Mouse (Mus musculus) heart, postnatal 0 days (tissue): Measurements from ENCODE around the gene Trappc2l. TPM values are rescaled to one million over a fixed set of nuclear protein-coding genes. Genes with fewer than 3 reads are reported as not detected.
"Not testable (repeated sequence)": the region's sequence is repeated elsewhere in the genome, so short reads cannot be mapped to it uniquely, and the experiment has no call there.

Experiments
- ATAC-seq: fragments of 200-750 bp; cut with Nextera tagmentation; 2 replicates; pipeline ENCODE4 v1.8.0; 2017; ENCODE audit warnings: low read depth, moderate number of reproducible peaks, moderate library complexity; ENCODE audit not compliant: insufficient read depth
- DNase-seq: peaks from one replicate; pipeline ENCODE4 v3.0.0-alpha.2; 2016; ENCODE audit warnings: low spot score
- H3K27ac ChIP-seq: fragments of 300-500 bp; sonication (generic); 2 replicates; pipeline ENCODE4 v1.5.1; 2014; ENCODE audit warnings: low read depth, mild to moderate bottlenecking
- H3K27me3 ChIP-seq: fragments of 300-500 bp; sonication (generic); 2 replicates; pipeline ENCODE4 v1.6.1; 2014; ENCODE audit warnings: low read length, mixed read lengths; ENCODE audit not compliant: control insufficient read depth, insufficient read depth
- H3K36me3 ChIP-seq: fragments of 300-500 bp; sonication (generic); replicated peaks from 2 replicates; pipeline ENCODE4 v1.6.1; 2014; ENCODE audit warnings: low read length, mixed read lengths; ENCODE audit not compliant: control insufficient read depth, insufficient read depth
- H3K4me1 ChIP-seq: fragments of 300-500 bp; sonication (generic); 2 replicates; pipeline ENCODE4 v1.6.1; 2014; ENCODE audit warnings: antibody characterized with exemption; ENCODE audit not compliant: control insufficient read depth, insufficient read depth
- H3K4me2 ChIP-seq: fragments of 300-500 bp; sonication (generic); 2 replicates; pipeline ENCODE4 v1.6.1; 2014; ENCODE audit warnings: low read depth, mild to moderate bottlenecking, low read length, moderate library complexity
- H3K4me3 ChIP-seq: fragments of 300-500 bp; sonication (generic); 2 replicates; pipeline ENCODE4 v1.5.1; 2014; ENCODE audit warnings: low read depth, low read length
- H3K9ac ChIP-seq: fragments of 300-500 bp; sonication (generic); replicated peaks from 2 replicates; pipeline ENCODE4 v1.6.1; 2014; ENCODE audit warnings: low read depth, low read length, mixed read lengths
- H3K9me3 ChIP-seq: fragments of 300-500 bp; sonication (generic); replicated peaks from 2 replicates; pipeline ENCODE4 v1.6.1; 2016; ENCODE audit warnings: low read length; ENCODE audit not compliant: control insufficient read depth
- CTCF ChIP-seq: IDR thresholded peaks from 2 replicates; pipeline ENCODE4 v1.5.1; 2016; ENCODE audit warnings: antibody characterized with exemption, control low read depth, low read depth
- EP300 ChIP-seq: IDR thresholded peaks from 2 replicates; pipeline ENCODE4 v1.6.1; 2016; ENCODE audit warnings: antibody characterized with exemption, low read depth
- WGBS: fragments of 180-500 bp; shearing (Covaris S2); extraction: QIAGEN DNeasy Blood & Tissue Kit; methylation state at CpG from one replicate; pipeline ENCODE4 v1.1.7; 2014; 5-methylcytosine and 5-hydroxymethylcytosine counted together
- polyA plus RNA-seq: library from polyadenylated mRNA; unstranded; fragments of >200 nt; fragmentation: Nextera tagmentation; extraction: Ambion mirVana; gene quantifications from 2 replicates; pipeline ENCODE4 v1.2.1, GENCODE M21; 2015
- total RNA-seq: library from RNA; depleted of rRNA; stranded (reverse); fragments of >200 nt; gene quantifications from 2 replicates; pipeline ENCODE4 v1.2.3, GENCODE M21; 2014; ENCODE audit warnings: low replicate concordance

Trappc2l gene
- total and polyA plus RNA-seq, 2 experiments from 2014 or later, result 5.2 to 68.8 TPM

- Histone ChIP-seq H3K27me3 (no peaks in the 10 kb centered on the region), H3K36me3 (peaks cover 28% of the 10 kb centered on the region), H3K4me1 (peaks cover 31% of the 10 kb centered on the region), H3K4me3 (no peak overlapping the region), H3K4me2 (no peak overlapping the region), H3K9ac (no peak overlapping the region), H3K27ac (no peak overlapping the region), H3K9me3 (no peaks in the 10 kb centered on the region)
- 94% methylated on average over 3 of the region's 3 CpGs for WGBS
- TF ChIP-seq EP300 (no peak), CTCF (no peak)
- DNase-seq, result no peak
- no peak for ATAC-seq
These were observed 38.7 kb upstream of the Trappc2l start for GRCm38 (mm10) chr8:122572751-122573150.

GRCm38 (mm10) chr8:122573176-122573575 is 38.3 kb upstream of the Trappc2l start:
- not testable (repeated sequence) for H3K9ac ChIP-seq, H3K4me3 ChIP-seq, DNase-seq, H3K27ac ChIP-seq, H3K4me2 ChIP-seq, ATAC-seq, H3K9me3 ChIP-seq, H3K27me3 ChIP-seq
- Histone ChIP-seq H3K4me1 (peaks cover 31% of the 10 kb centered on the region), H3K36me3 (peaks cover 28% of the 10 kb centered on the region)
- 60% methylated on average over 4 of the region's 4 CpGs for WGBS

GRCm38 (mm10) chr8:122573577-122573976 is 37.9 kb upstream of the Trappc2l start:
- Histone ChIP-seq H3K9ac (no peak overlapping the region), H3K36me3 (peaks cover 28% of the 10 kb centered on the region), H3K27ac (no peak overlapping the region), H3K27me3 (no peaks in the 10 kb centered on the region), H3K4me1 (peaks cover 28% of the 10 kb centered on the region), H3K4me2 (no peak overlapping the region), H3K9me3 (no peaks in the 10 kb centered on the region), H3K4me3 (no peak overlapping the region)
- no peak for DNase-seq
- TF ChIP-seq EP300 (no peak), CTCF (no peak)
- ATAC-seq, result no peak
- 72% methylated on average over 9 of the region's 9 CpGs for WGBS

DNA sequence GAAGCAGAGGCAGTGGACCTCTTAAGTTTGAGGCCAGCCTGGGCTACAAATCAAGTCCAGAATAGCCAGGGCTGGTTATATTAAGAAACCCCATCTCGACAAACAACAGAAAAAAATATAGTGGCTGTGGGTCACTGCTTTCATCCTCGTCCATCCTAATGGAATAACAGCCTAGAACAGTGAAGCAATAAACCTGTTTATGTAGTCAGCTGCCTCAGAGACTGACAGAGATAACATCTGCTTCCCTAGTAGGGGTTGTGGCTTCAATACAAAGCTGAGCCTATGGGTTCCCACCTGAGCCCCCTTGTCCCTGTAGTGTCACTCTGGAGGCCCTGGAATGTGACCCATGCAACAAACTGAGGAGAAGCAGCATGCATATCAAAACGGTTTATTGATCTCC is 37.2 kb upstream of the Trappc2l start:
- H3K27ac ChIP-seq, result no peak overlapping the region
- peaks cover 22% of the 10 kb centered on the region for H3K4me1 ChIP-seq
- TF ChIP-seq CTCF (no peak), EP300 (no peak)
- WGBS, result 37% methylated on average over 3 of the region's 3 CpGs
- H3K4me2 ChIP-seq, result no peak overlapping the region
- no peaks in the 10 kb centered on the region for H3K9me3 ChIP-seq
- no peaks in the 10 kb centered on the region for H3K27me3 ChIP-seq
- H3K9ac ChIP-seq, result no peak overlapping the region
- H3K4me3 ChIP-seq, result no peak overlapping the region
- H3K36me3 ChIP-seq, result peaks cover 28% of the 10 kb centered on the region
- DNase-seq, result no peak
- ATAC-seq, result no peak

DNA sequence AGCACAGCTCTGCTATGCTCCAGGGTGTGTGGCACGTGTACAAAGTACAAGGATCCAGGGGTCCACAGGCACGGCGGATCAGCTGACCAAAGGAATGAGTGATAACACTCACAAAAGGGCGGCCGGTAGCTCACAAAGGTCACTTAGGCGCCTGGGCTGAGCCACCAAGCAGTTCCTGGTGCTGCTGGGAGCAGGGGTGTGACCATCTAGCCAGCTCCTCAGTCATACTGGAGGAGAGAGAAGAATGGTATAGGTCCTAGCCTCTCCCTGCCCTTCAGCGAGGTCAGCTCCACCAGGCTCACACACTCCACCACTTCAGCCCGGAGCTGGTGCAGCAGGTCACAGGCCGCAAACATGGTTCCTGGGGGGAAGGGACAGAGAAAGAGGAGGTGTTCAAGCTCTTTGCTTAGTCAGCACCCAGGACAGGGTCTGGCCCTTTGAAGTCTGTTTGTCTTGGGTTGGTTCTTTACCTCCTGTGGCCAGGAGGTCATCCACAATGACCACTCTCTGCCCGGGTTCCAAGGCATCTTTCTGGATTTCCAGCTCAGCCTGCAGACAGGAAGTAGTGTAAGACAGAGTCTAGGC is 36.7 kb upstream of the Trappc2l start:
- no peak overlapping the region; the same call in 1 of the 2 replicates for H3K27ac ChIP-seq
- TF ChIP-seq CTCF (no peak), EP300 (no peak)
- H3K36me3 ChIP-seq, result peaks cover 28% of the 10 kb centered on the region
- no peak for DNase-seq
- H3K4me2 ChIP-seq, result peak overlapping the region; percentile 83; the same call in 1 of the 2 replicates
- 22% methylated on average over 10 of the region's 10 CpGs for WGBS
- no peaks in the 10 kb centered on the region for H3K9me3 ChIP-seq
- H3K27me3 ChIP-seq, result no peaks in the 10 kb centered on the region
- peaks cover 20% of the 10 kb centered on the region for H3K4me1 ChIP-seq
- no peak overlapping the region for H3K9ac ChIP-seq
- no peak overlapping the region for H3K4me3 ChIP-seq
- no peak for ATAC-seq

- no peak for TF ChIP-seq EP300
- no peak for TF ChIP-seq CTCF
- DNase-seq (no peak), ATAC-seq (no peak)
- Histone ChIP-seq H3K4me3 (no peak overlapping the region), H3K4me1 (peaks cover 20% of the 10 kb centered on the region), H3K9ac (no peak overlapping the region), H3K36me3 (peaks cover 22% of the 10 kb centered on the region), H3K27me3 (no peaks in the 10 kb centered on the region), H3K9me3 (no peaks in the 10 kb centered on the region), H3K4me2 (peak overlapping the region; percentile 83), H3K27ac (no peak overlapping the region; the same call in 1 of the 2 replicates)
- WGBS, result 65% methylated on average over 8 of the region's 8 CpGs
These were observed 36.2 kb upstream of the Trappc2l start for GRCm38 (mm10) chr8:122575286-122575685.
